Mouse (Mus musculus) gastrocnemius, postnatal 14 days (tissue): Measurements from ENCODE around the gene Arfgap1. TPM values are rescaled to one million over a fixed set of nuclear protein-coding genes. Genes with fewer than 3 reads are reported as not detected.

Source experiments
- DNase-seq: peaks from one replicate; pipeline ENCODE4 v3.0.0; 2021; ENCODE audit warnings: mixed read lengths
- intact Hi-C: fragments of 180-260 bp; cut with DNase I; formaldehyde crosslinking; loops from one replicate; pipeline ENCODE4 v1.15.1; 2025; ENCODE audit warnings: low total_unique reads
- total RNA-seq, 2 experiments: library from RNA; stranded (reverse); gene quantifications; 2 replicates each; pipeline ENCODE4 v1.2.3; 2021

Arfgap1 gene
- total RNA-seq, 2 experiments from 2014 or later: 32.1 to 33.9 TPM

DNA sequence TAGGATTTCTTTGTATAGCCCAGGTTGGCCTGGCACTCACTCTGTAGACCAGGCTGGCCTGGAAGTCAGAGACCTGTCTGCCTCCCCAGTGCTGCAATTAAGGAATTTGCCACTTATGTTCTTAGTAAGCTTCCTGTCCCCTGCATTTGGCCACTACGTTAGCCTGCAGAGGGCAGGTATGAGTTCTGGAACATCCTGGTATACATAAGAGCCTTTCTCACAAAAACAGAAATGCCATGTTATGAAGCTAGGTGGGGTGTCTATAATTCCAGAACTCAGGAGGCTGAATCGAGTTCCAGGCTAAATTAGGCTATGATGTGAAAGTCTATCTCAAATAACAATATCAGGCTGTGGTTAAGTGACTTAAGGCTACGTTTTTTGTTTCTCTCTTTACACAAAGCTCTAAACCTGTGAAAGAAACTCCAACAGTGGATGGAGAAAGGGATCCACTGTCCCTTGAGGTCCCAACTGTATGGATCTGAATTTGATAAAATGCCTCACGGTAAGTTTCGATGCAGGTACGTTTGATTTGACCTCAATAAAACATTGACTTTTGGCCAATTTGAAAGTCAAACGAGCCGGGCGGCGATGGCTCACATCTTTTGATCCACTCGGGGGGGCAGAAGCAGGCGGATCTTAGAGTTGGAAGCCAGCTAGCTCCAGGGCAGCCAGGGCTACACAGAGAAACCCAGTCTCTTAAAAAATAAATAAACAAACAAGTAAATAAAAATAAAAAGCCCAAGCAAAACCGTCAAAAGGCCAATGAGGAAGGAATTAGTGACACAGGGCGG, 738 bp upstream of the Arfgap1 start:
- DNase-seq: no peak
- intact Hi-C loops: no loop called here

DNA sequence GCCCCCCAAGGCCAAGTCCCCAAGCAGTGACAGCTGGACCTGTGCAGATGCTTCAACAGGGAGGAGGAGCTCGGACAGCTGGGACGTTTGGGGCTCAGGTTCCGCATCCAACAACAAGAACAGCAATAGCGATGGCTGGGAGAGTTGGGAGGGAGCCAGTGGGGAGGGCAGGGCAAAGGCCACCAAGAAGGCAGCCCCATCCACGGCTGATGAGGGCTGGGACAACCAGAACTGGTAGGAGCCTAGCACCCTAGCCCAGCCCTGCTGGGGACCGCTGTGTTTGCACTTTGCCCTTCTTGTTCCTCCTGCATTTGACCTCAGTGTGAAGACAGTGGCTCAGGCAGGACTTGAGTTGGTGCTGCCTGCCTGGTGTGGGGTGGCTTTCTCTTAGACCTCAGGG, 14.1 kb downstream of the Arfgap1 start:
- intact Hi-C loops: no loop called here
- no peak for DNase-seq

DNA sequence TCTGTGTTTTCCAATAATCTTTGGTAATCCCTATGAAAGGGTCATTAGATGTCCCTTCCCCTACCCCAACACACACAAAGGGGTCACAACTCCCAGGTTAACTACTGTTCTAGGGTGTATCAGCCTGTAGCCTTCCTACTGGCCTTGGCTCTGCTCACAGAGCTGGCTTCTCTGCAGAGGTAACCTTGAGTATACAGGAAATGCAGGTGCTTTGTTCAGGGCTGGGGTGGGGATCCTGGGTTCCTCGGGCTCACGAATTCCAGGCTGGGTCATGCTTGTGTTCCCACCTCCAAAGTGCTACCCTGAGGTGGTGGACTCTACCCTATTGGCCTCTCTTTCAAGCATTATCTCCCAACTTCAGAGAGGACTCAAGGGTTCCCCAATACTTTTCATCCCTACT, 18.6 kb downstream of the Arfgap1 start:
- intact Hi-C loops: no loop called here

DNA sequence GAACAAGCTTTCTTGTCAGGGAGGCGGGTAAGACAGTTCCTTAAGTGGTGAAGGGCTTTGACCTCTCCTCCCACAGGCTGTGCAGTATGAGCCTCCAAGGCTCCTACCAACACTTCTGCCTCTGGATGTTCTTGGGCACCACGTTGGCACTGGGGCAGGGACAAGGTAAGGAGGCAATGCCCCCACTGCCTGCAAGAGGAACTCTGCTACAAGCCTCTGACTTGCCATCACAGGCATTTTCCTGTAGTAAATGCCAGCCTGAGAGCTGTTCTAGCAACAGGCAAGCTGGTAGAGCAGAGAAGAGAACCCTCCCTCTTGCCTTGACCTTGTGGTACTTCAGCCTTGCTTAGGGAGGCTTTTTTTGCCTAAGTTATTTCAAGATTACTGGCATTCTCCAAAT, 19.4 kb downstream of the Arfgap1 start, which contains the start of gene Col20a1:
Col20a1 (plus strand) TSS at position 87 of the 400 bp plus-strand sequence.
- no peak for DNase-seq
- intact Hi-C loops: no loop called here

More for the DNA sequence above, 18.6 kb downstream of the Arfgap1 start:
- no peak for DNase-seq

DNA sequence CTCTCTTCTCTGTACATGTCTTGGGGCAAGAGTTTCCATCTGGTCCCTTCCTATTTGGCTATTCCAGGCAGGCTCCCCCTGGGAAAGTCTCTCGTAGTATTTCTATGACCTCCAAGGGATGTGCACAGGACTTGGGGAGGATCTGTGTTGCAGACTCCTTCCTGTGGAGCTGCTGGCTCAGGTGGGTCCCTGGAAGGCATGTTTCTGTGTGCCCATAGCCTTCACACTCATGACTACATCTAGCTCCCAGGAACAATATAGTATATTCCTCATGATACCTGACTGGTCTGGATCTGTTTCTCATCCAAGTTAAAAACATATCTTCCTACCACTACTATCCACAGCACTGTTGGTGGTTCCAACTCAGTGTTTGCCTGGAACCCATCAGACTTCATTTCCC, 20.0 kb downstream of the Arfgap1 start:
- intact Hi-C loops: no loop called here
- no peak for DNase-seq

DNA sequence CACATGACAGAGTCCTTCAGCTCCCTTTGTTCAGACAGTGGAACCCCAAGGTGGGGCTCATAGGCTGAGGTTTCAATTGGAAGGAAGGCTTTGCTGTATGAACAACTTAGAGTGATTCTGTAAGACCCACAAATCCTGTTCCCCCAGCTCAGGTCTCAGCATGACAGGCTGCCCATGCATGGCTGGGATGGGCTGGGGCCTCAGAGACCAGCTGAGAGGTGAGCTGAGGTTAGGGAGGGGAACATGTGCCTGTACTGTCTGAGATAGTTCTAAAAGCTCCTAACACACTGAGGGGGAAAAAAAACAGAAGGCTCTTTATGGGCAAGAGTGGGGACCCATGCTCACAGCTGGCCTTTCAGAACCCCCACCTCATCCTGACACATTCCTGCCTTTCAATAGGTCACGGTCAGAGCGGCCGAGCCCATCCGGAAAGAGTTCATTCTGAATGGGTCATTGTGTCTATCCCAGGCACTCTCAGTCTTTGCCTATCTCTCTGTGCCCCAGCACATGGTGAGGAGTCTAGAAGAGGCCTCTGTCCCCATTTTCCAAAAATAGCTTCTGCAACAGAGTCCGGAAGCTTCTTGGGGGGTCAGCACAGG, 20.5 kb downstream of the Arfgap1 start:
- DNase-seq: no peak
- intact Hi-C loops: no loop called here

DNA sequence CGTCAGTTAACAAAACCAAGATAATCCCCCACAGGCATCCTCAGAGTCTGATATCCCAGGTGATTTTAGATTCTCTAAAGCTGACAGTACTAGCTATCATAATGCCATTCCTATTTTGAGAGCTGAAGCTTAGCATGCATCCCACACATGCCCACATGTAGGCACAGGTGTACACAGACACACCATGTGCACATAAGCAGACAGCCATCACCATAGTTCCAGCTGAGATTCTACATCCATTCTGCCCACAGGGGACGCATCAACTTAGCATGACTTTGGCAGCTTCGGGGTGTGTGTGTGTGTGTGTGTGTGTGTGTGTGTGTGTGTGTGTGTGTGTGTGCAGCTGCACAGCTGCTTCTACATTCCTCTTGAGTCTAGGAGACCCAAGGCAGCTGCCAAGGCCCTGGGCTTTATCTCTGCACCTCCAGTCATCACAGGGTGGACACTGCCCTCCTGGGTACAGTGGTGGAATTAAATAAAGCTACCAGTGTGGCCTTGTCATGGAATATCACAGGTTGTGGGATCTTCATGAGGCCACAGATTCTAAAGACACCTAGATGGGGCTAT, 21.4 kb downstream of the Arfgap1 start:
- intact Hi-C loops: no loop called here

DNA sequence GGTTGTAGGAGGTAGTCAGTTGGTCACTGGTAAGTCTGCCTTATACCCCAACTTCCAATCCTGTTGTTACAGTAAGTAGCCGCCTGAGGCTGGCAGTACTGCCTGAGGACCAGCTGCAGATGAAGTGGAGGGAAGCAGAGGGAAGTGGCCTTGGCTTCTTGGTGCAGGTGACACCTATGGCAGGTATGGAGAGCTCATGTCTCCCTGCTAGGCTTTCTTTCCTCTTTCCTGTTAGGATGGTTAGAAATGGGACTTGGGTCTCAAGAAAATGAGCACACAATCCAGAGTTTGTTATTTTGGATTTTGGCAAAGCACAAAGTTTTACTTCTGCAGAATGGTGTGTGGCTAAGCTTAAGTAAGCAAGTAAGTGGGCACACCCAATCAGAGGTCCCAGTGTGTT, 21.9 kb downstream of the Arfgap1 start:
- intact Hi-C loops: no loop called here
- DNase-seq: no peak

More for the DNA sequence above, 21.4 kb downstream of the Arfgap1 start:
- DNase-seq: no peak

DNA sequence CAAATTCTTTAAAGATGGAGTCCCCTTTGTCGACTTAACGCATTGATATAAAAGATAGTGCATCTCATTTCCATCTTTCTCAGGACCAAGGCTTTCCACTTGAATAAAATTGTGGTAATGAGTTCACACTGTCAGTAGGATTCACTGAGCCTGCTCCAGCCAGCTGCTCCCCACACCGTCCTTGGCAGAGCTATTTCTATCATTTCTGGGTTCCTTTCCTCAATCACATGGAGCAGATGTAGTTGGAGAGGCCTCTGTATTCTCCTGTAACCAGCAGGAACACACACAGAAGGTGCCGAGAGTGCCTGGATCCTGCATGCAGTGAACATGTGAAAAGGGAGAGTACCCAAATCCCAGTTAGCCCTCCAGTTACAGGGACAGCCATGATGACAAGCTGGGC, 23.3 kb downstream of the Arfgap1 start:
- no peak for DNase-seq
- intact Hi-C loops: no loop called here

DNA sequence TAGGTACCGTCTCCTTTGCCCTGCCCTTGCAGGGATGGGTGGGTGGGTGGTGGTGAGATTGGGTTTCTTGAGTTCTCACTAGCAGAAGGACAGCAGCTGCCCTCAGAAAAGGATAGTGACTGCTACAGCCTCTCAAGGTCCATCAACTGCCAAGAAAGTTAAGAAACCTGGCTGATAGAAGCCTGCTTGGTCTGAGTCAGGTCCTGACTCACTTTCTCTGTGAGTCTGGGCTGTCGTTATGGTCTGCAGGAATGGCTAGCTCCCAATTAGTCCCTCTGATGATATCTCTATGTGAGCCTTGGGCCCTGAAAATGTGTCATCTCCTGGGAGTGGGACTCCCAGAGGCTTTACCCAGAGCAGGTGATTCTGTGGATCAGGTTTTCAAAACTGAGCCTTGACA, 27.3 kb downstream of the Arfgap1 start:
- intact Hi-C loops: no loop called here
- DNase-seq: no peak

DNA sequence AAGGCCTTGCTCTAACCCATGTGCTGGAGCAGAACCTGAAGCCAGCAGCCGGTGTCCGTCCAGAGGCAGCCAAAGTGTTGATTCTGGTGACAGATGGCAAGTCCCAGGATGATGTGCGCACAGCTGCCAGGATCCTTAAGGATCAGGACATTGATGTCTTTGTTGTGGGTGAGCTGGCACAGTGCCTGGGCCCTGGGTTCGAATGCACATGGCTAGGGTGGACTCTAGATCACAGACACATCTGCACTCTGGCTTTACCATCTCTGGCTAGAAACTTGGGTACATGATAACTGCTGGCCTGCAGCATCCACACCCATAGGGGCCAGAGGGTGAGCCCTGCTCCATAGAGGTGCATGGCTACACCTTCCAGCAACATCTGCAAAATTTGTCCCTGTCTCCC, 28.4 kb downstream of the Arfgap1 start:
- intact Hi-C loops: loop anchor here (5.0 kb wide), 1 partner anchor 62 kb away; no protein-coding TSS in a partner anchor
- DNase-seq: no peak

DNA sequence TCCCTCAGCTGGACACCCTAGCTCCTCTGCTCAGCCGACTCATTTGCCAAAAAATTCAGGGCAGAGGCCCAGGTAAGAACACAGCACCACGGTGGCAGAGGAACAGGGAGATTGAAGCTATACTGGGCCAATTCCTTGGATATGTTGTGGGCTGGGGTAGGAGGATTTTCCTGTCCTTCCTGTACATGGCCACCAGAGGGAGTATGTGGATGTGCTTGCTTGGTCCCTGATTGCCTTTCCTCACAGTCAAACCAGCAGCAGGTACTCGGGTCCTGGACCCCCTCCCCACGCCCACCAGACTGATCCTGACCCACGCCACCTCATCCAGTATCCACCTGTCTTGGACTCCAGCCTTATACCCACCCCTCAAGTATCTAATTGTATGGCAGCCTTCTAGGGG, 29.4 kb downstream of the Arfgap1 start:
- intact Hi-C loops: loop anchor here (5.0 kb wide), 1 partner anchor 61 kb away; no protein-coding TSS in a partner anchor
- DNase-seq: no peak

DNA sequence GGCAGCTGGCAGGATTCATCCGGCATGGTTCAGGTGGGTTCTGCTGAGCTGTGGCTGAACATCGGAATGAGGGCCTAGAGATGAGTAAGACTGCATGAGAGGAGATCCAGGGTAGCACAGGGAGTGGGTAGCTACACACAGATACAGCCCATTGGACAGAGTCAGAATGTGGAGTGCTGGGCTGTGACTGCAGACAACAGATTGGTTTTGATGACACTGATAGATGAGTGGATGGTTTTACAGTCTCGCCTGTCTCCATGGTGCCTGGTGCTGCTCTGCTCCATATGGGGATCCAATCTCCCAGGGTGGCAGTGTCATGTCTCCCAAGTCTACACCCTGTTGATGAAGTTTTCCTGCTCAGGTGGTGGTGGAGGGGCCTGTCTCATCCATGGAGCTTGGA, 29.9 kb downstream of the Arfgap1 start:
- intact Hi-C loops: loop anchor here (5.0 kb wide), 1 partner anchor 60 kb away; no protein-coding TSS in a partner anchor
- no peak for DNase-seq

DNA sequence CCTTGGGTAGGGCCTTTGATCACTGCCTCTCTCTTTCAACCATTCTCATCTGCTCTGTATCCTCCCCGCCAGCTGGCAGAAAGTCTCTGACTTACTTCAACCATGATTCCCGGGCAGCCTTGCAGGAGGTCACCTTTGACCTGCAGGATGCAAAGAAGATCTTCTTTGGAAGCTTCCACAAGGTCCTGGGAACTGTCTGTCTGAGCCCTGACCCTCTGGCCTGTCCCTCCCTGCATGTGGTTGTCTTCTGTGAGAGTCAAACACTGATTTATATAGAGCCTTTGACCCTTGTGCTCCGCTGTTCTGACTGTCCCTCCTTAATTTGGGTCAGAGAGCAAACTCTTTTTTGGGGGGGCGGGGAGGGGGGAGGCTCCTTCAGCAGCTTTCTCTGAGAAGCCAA, 40.0 kb downstream of the Arfgap1 start:
- intact Hi-C loops: no loop called here
- DNase-seq: no peak

DNA sequence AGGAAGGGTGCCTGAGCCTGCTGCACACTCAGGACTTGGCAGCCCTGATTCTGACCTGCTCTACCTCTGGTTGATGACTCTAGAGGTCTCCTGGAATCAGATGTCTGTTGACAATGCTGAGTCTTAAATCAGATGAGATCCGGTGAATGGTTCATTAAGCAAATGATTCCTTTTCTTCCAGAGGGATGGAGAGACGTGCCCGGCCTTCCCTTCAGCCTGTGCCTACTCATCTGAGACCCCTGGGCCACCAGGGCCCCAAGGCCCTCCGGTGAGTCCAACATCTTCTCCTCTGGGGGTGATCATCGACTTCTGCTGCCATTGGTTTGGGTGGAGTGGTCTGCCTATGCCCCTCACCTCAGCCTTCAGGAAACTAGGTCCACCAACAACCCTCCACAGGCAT, 41.3 kb downstream of the Arfgap1 start:
- intact Hi-C loops: no loop called here

DNA sequence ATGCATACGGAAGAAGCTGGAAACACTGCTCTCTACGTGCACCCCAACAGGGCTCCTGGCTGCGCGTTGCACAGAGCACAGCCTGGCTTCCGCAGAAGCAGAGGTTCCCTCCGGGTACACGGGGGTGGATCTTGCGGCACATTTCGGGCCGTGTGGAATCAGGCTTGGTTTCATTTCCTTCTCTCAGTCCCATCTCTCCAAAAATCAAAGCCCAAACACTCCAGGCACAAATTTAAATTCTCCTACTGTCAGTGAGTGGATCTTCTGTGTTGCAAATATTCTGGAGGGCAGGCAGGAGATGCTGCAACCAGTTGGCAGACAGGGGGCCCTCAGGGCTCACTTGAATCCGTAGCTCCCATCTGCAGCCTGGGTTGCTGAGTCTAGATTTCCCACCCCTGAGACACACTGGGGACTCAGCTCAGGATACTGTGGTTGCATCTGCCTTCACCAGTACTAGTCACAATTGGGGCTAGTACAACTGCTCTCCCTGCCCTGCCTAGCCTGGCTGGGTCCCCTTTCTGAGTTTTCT, 64.4 kb downstream of the Arfgap1 start:
- intact Hi-C loops: no loop called here
- no peak for DNase-seq

More for the DNA sequence above, 41.3 kb downstream of the Arfgap1 start:
- no peak for DNase-seq

Other genes with a start within 250 kb of the Arfgap1 start
- under 1 TPM; 0.39 to 0.51 TPM for gene Slc17a9, start 242.0 kb upstream of the Arfgap1 start, total RNA-seq
- gene Bhlhe23, start 190.3 kb upstream of the Arfgap1 start, total RNA-seq: not detected
- gene Ythdf1, start 46.3 kb upstream of the Arfgap1 start, total RNA-seq: 10 to 100 TPM; 29.5 to 30.3 TPM
- not detected for gene Birc7, start 38.2 kb upstream of the Arfgap1 start, total RNA-seq
- under 1 TPM; 0.82 TPM for gene Nkain4, start 12.5 kb upstream of the Arfgap1 start, total RNA-seq
- 1 to 10 TPM; 5.5 to 5.6 TPM for gene Col20a1, start 19.3 kb downstream of the Arfgap1 start, total RNA-seq
- gene Chrna4, start 76.3 kb downstream of the Arfgap1 start, total RNA-seq: 1 to 10 TPM in 1 of 2 experiments, under 1 TPM in 1; 0.93 to 1.3 TPM
- gene Kcnq2, start 168.1 kb downstream of the Arfgap1 start, total RNA-seq: under 1 TPM; 0.07 to 0.16 TPM
- 1,000 to 10,000 TPM; 2,249 to 2,405 TPM for gene Eef1a2, start 189.8 kb downstream of the Arfgap1 start, total RNA-seq
- gene Ppdpf, start 220.0 kb downstream of the Arfgap1 start, total RNA-seq: 10 to 100 TPM; 52.9 to 58.5 TPM
- not detected for gene Ptk6, start 235.6 kb downstream of the Arfgap1 start, total RNA-seq
- gene Srms, start 246.0 kb downstream of the Arfgap1 start, total RNA-seq: under 1 TPM; 0.10 to 0.18 TPM